Mouse (Mus musculus) heart, postnatal 14 days (tissue): ENCODE measurements around the gene Gm29049. TPM values are rescaled to one million over a fixed set of nuclear protein-coding genes. Genes with fewer than 3 reads are reported as not detected.
"Not testable (repeated sequence)": the region's sequence is repeated elsewhere in the genome, so short reads cannot be mapped to it uniquely, and the experiment has no call there.

Source experiments
- DNase-seq, 2 experiments: peaks; one replicate each; pipeline ENCODE4 v3.0.0; 2021 to 2022
- intact Hi-C: fragments of 180-260 bp; cut with DNase I; formaldehyde crosslinking; loops from one replicate; pipeline ENCODE4 v1.15.1; 2025
- long read RNA-seq, 2 experiments: library from polyadenylated mRNA; stranded (forward); transcript quantifications; one replicate each; pipeline ENCODE4 v2.0.0; 2021
- total RNA-seq, 2 experiments: library from RNA; stranded (reverse); gene quantifications; 2 replicates each; pipeline ENCODE4 v1.2.3; 2021

Gene Gm29049
- not detected for total RNA-seq
- long read RNA-seq, experiment 1 = 0 reads
- long read RNA-seq, experiment 2 = 0 reads

DNA sequence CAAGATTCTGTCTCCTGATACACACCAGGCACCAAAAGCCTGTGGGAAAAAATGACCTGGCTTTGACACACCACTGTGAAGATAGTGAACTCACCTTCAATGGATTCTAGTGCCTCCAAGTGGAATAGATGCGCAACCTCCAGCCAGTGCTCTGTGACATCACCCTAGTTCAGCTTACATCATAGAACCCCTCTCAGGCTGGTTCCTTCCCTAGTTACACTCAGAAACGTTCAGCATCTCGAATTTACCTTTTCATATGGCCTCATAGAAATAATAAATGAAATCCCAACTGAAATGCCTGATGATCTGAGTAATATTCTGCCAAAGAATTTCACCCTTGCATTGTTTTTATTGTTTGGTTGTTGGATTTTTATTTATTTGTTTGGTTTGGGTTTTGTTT, at the start of gene Gm29049:
Gene Gm29049 (minus strand): TSS at position 101 of the 400 bp plus-strand sequence.
- DNase-seq = not testable (repeated sequence)

More for the DNA sequence above, at the start of gene Gm29049:
- intact Hi-C loops = not testable (repeated sequence)

Other genes starting within 250 kb of the Gm29049 start
- not detected for gene Gm20825, start 74.3 kb upstream of the Gm29049 start, total RNA-seq